ENCODE assay signal across 16 mouse cellular contexts in the genomic region with DNA sequence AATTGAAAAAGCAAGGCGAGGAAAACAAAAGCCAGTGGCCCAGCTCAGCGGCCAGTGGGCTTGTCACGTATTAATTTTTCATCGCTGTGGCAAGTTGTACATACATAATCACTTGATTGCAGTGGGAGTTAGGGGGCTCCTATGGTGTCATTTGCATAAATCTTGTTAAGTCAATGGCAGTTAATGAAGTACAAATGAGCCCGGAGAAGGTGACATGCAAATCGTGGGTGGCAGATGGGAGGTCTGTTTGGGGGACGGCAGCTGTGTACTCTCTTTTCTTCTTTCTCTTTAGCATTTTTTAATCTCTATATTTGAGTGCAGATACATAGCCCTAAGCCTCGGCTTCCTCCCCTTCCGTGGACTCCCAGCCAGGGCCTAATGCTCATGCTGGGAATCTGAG.
"Had no signal": no experiment of that assay in that cellular context is flagged by ENCODE, and none has a peak within 500 bp of the region (broad histone marks: within the 10 kb centered on the region; RNA-seq: fewer than 3 reads in every experiment).

No protein-coding gene starts in this region.

- DNase-seq: kidney, adult 11 months; kidney, adult 9 months; kidney, postnatal 36 days; liver; liver, embryonic 13.5 days; liver, postnatal 0 days; lung, postnatal 14 days; thymus, postnatal 14 days had no signal

- H3K27ac ChIP-seq: kidney, postnatal 0 days; layer of hippocampus, adult 2 months; limb, embryonic 12.5 days; liver, embryonic 13.5 days; lung, embryonic 15.5 days; macrophage; stomach, postnatal 0 days had no signal

- H3K4me2 ChIP-seq: limb, embryonic 12.5 days; liver, embryonic 13.5 days; lung, embryonic 15.5 days had no signal

- H3K4me1 ChIP-seq: liver, embryonic 13.5 days; megakaryocyte, embryonic 14.5 days had no signal

- H3K9ac ChIP-seq: limb, embryonic 12.5 days; liver, embryonic 13.5 days; liver, postnatal 0 days; lung, embryonic 15.5 days had no signal

- ATAC-seq: liver, postnatal 0 days; midbrain, embryonic 16.5 days had no signal

- H3K4me3 ChIP-seq: layer of hippocampus, adult 2 months; limb, embryonic 12.5 days; liver, embryonic 13.5 days; lung, embryonic 15.5 days; megakaryocyte, embryonic 14.5 days had no signal

- H3K27me3 ChIP-seq: liver, embryonic 13.5 days; lung, embryonic 15.5 days; megakaryocyte, embryonic 14.5 days had no signal

- H3K9me3 ChIP-seq: limb, embryonic 12.5 days; liver, embryonic 13.5 days; lung, embryonic 15.5 days had no signal
